Mouse (Mus musculus) forebrain, embryonic 16.5 days (tissue): ENCODE measurements around the gene Setd6. TPM values are rescaled to one million over a fixed set of nuclear protein-coding genes. Genes with fewer than 3 reads are reported as not detected.

Source experiments
- microRNA-seq: library from miRNA; unstranded; fragments of <30 nt; microRNA quantifications from one replicate; pipeline ENCODE4, GENCODE M21; 2017
- polyA plus RNA-seq: library from polyadenylated mRNA; unstranded; fragments of >200 nt; fragmentation: Nextera tagmentation; extraction: Ambion mirVana; gene quantifications from 2 replicates; pipeline ENCODE4 v1.2.1, GENCODE M21; 2015

Setd6 gene
- polyA plus RNA-seq, 1 experiment from 2014 or later = 31.2 TPM

Small RNAs within 50 kb of the gene (microRNA-seq; reads per million reads assigned to microRNA genes)
- 2.3 reads per million, percentile 5 among the genes with 10 or more reads in this experiment for gene Mir7073

Other genes starting within 250 kb of the Setd6 start
- 10.3 and 11.0 TPM in 2 replicates for gene Csnk2a2, start 225.8 kb upstream of the Setd6 start, polyA plus RNA-seq
- 1.3 and 1.5 TPM in 2 replicates for gene Ccdc113, start 181.8 kb upstream of the Setd6 start, polyA plus RNA-seq
- gene Prss54, start 139.5 kb upstream of the Setd6 start, polyA plus RNA-seq = not detected in 2 replicates
- gene Gins3, start 82.4 kb upstream of the Setd6 start, polyA plus RNA-seq = 10.8 and 11.5 TPM in 2 replicates
- gene Ndrg4, start 38.9 kb upstream of the Setd6 start, polyA plus RNA-seq = 221 and 296 TPM in 2 replicates
- gene Cnot1, start 91.6 kb downstream of the Setd6 start, polyA plus RNA-seq = 58.5 and 58.7 TPM in 2 replicates
- 219 and 261 TPM in 2 replicates for gene Sap18b, start 109.5 kb downstream of the Setd6 start, polyA plus RNA-seq
- 29.9 and 31.1 TPM in 2 replicates for gene Slc38a7, start 137.7 kb downstream of the Setd6 start, polyA plus RNA-seq
- 170 and 175 TPM in 2 replicates for gene Got2, start 172.7 kb downstream of the Setd6 start, polyA plus RNA-seq